Mouse (Mus musculus) stomach, postnatal 0 days (tissue): Measurements from ENCODE around the gene Sumf2. TPM values are rescaled to one million over a fixed set of nuclear protein-coding genes. Genes with fewer than 3 reads are reported as not detected.

Experiments used
- ATAC-seq: fragments of 200-750 bp; cut with Nextera tagmentation; 2 replicates; pipeline ENCODE4 v1.8.0; 2017; ENCODE audit not compliant: low FRiP score, low TSS enrichment
- DNase-seq: peaks from one replicate; pipeline ENCODE4 v3.0.0-alpha.2; 2016; ENCODE audit warnings: low spot score
- H3K27ac ChIP-seq: fragments of 300-500 bp; sonication (generic); replicated peaks from 2 replicates; pipeline ENCODE4 v1.5.1; 2014; ENCODE audit warnings: mild to moderate bottlenecking, control low read depth
- H3K27me3 ChIP-seq: fragments of 300-500 bp; sonication (generic); 2 replicates; pipeline ENCODE4 v1.6.1; 2014; ENCODE audit warnings: low read length; ENCODE audit not compliant: control insufficient read depth, insufficient read depth
- H3K36me3 ChIP-seq: fragments of 300-500 bp; sonication (generic); 2 replicates; pipeline ENCODE4 v1.6.1; 2014; ENCODE audit warnings: low read length, mixed read lengths; ENCODE audit not compliant: control insufficient read depth, insufficient read depth
- H3K4me1 ChIP-seq: fragments of 300-500 bp; sonication (generic); replicated peaks from 2 replicates; pipeline ENCODE4 v1.6.1; 2014; ENCODE audit warnings: antibody characterized with exemption; ENCODE audit not compliant: control insufficient read depth, insufficient read depth
- H3K4me2 ChIP-seq: fragments of 300-500 bp; sonication (generic); replicated peaks from 2 replicates; pipeline ENCODE4 v1.6.1; 2014; ENCODE audit warnings: low read depth, mild to moderate bottlenecking, control low read depth, moderate library complexity
- H3K4me3 ChIP-seq: fragments of 300-500 bp; sonication (generic); 2 replicates; pipeline ENCODE4 v1.5.1; 2014; ENCODE audit warnings: low read depth, low read length, control low read depth
- H3K9ac ChIP-seq: fragments of 300-500 bp; sonication (generic); 2 replicates; pipeline ENCODE4 v1.6.1; 2014; ENCODE audit warnings: mild to moderate bottlenecking, low read length, control low read depth, mixed read lengths
- H3K9me3 ChIP-seq: fragments of 300-500 bp; sonication (generic); 2 replicates; pipeline ENCODE4 v1.6.1; 2016; ENCODE audit warnings: low read length; ENCODE audit not compliant: control insufficient read depth
- CTCF ChIP-seq: IDR thresholded peaks from 2 replicates; pipeline ENCODE4 v1.5.1; 2016; ENCODE audit warnings: antibody characterized with exemption, low read depth, mild to moderate bottlenecking, moderate library complexity
- EP300 ChIP-seq: optimal IDR thresholded peaks from 2 replicates; pipeline ENCODE3; 2016; ENCODE audit warnings: antibody characterized with exemption
- WGBS: fragments of 180-500 bp; shearing (Covaris S2); extraction: QIAGEN DNeasy Blood & Tissue Kit; methylation state at CpG from one replicate; pipeline ENCODE4 v1.1.7; 2014; 5-methylcytosine and 5-hydroxymethylcytosine counted together
- polyA plus RNA-seq: library from polyadenylated mRNA; unstranded; fragments of >200 nt; fragmentation: Nextera tagmentation; extraction: Ambion mirVana; gene quantifications from 2 replicates; pipeline ENCODE4 v1.2.1, GENCODE M21; 2015

The Sumf2 gene
- polyA plus RNA-seq, result 24.5 and 27.3 TPM in 2 replicates

- TF ChIP-seq CTCF, result 0 out of 2 replicates have a peak, but pooled peaks have one; percentile 14
- TF ChIP-seq EP300, result no peak
- no peaks in the 10 kb centered on the region for H3K27me3 ChIP-seq
- peak within 1 kb of the TSS; percentile 69 for H3K4me3 ChIP-seq
- no peaks in the 10 kb centered on the region for H3K9me3 ChIP-seq
- DNase-seq, result peak; percentile 96
- WGBS, result 4% methylated on average over 22 of the region's 22 CpGs
- H3K27ac ChIP-seq, result no peak within 1 kb of the TSS; the same call in 1 of the 2 replicates
- peak within 1 kb of the TSS; percentile 72 for H3K9ac ChIP-seq
- H3K36me3 ChIP-seq, result peaks cover 12% of the 10 kb centered on the region
- ATAC-seq, result peak; percentile 99
- H3K4me2 ChIP-seq, result peak within 1 kb of the TSS; percentile 54
- no peaks in the 10 kb centered on the region for H3K4me1 ChIP-seq
These were observed at the start of gene Sumf2 for GRCm38 (mm10) chr5:129846752-129847557. Gene Sumf2 (plus strand): TSS chr5:129846986.

DNA sequence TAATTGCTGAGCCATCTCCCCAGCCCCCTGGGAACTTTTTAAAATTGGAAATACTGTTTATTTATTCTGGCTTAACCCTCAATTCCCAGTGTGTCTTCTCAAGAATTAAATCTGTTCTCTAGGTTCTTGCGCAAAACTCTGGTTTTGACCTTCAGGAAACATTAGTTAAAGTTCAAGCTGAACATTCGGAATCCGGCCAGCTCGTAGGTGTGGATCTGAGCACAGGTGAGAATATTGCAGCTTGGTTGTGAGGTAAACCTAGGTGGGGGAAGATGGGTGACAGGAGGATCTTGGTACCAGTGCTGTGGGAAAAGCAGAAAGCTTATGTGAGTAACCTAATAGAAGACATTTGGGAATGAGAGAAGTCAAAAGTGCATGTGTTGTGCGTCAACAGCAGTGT lies 1.9 kb upstream of the Sumf2 start:
- Histone ChIP-seq H3K27me3 (no peaks in the 10 kb centered on the region), H3K9me3 (no peaks in the 10 kb centered on the region), H3K4me1 (no peaks in the 10 kb centered on the region), H3K4me3 (no peak overlapping the region), H3K36me3 (peaks cover 12% of the 10 kb centered on the region), H3K4me2 (no peak overlapping the region), H3K27ac (no peak overlapping the region), H3K9ac (no peak overlapping the region)
- WGBS, result 92% methylated on average over 5 of the region's 5 CpGs
- DNase-seq (no peak), ATAC-seq (no peak)
- TF ChIP-seq CTCF (no peak), EP300 (no peak)

DNA sequence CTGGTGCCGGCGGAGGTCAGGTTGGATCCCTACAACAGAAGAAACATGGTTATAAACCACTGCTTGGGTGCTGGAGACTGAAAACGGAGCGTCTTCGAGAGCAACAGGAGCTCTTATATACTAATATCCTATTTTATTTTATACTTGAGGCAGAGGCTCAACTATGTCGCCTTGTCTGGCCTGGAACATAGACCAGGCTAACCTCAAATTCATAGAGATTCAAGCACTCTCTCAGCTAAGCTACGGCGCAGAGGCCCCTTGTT lies 703 bp downstream of the Sumf2 start:
- Histone ChIP-seq H3K9me3 (no peaks in the 10 kb centered on the region), H3K4me1 (no peaks in the 10 kb centered on the region), H3K27ac (no peak overlapping the region), H3K36me3 (peaks cover 12% of the 10 kb centered on the region), H3K9ac (peak overlapping the region; percentile 72), H3K4me2 (peak overlapping the region; percentile 54), H3K4me3 (peak overlapping the region; percentile 69), H3K27me3 (no peaks in the 10 kb centered on the region)
- DNase-seq, result no peak
- no peak for ATAC-seq
- 35% methylated on average over 8 of the region's 8 CpGs for WGBS
- TF ChIP-seq CTCF (no peak), EP300 (no peak)

GRCm38 (mm10) chr5:129855163-129855562 lies 8.4 kb downstream of the Sumf2 start:
- Histone ChIP-seq H3K36me3 (peaks cover 4% of the 10 kb centered on the region; the same call in 1 of the 2 replicates), H3K4me2 (no peak overlapping the region), H3K27me3 (no peaks in the 10 kb centered on the region), H3K9me3 (no peaks in the 10 kb centered on the region), H3K9ac (no peak overlapping the region), H3K27ac (no peak overlapping the region), H3K4me3 (no peak overlapping the region), H3K4me1 (no peaks in the 10 kb centered on the region)
- TF ChIP-seq EP300, result no peak
- no peak; the same call in 1 of the 2 replicates for TF ChIP-seq CTCF
- WGBS, result 54% methylated on average over 5 of the region's 5 CpGs
- DNase-seq (no peak), ATAC-seq (no peak)

DNA sequence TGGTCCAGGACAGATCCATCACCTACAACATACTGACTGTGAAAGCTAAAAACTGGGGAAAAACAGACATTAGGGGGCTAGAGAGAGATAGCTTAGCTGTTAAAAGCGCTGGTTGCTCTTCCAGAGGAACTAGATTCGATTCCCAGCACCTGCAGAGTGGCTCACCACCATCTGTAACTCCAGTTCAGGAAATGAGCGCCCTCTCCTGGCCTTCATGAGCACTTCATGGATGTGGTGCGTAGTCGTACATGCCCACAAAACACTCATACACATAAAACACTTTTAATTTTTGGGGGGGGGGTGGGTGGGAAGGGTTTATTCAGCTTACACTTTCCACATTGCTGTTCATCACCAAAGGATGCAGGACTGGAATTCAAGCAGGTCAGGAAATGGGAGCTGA lies 9.6 kb downstream of the Sumf2 start:
- Histone ChIP-seq H3K4me2 (no peak overlapping the region), H3K36me3 (peaks cover 4% of the 10 kb centered on the region; the same call in 1 of the 2 replicates), H3K27ac (no peak overlapping the region), H3K9ac (no peak overlapping the region), H3K4me3 (no peak overlapping the region), H3K4me1 (no peaks in the 10 kb centered on the region), H3K9me3 (no peaks in the 10 kb centered on the region), H3K27me3 (no peaks in the 10 kb centered on the region)
- peak; percentile 24 for TF ChIP-seq CTCF
- no peak for TF ChIP-seq EP300
- no peak for ATAC-seq
- WGBS, result 88% methylated on average over 5 of the region's 5 CpGs
- DNase-seq, result no peak

GRCm38 (mm10) chr5:129862325-129862724 lies 15.5 kb downstream of the Sumf2 start:
- no peaks in the 10 kb centered on the region for H3K27me3 ChIP-seq
- H3K4me2 ChIP-seq, result no peak overlapping the region
- no peak for DNase-seq
- TF ChIP-seq CTCF (no peak), EP300 (no peak)
- H3K4me3 ChIP-seq, result no peak overlapping the region
- H3K9me3 ChIP-seq, result no peaks in the 10 kb centered on the region
- 0 out of 2 replicates have a peak, but pooled peaks cover 4% of the 10 kb centered on the region for H3K36me3 ChIP-seq
- no peak overlapping the region for H3K9ac ChIP-seq
- no peaks in the 10 kb centered on the region for H3K4me1 ChIP-seq
- ATAC-seq, result no peak
- 96% methylated on average over 6 of the region's 6 CpGs for WGBS
- H3K27ac ChIP-seq, result no peak overlapping the region
